Mouse (Mus musculus) midbrain, embryonic 11.5 days (tissue): ENCODE measurements around the gene Ece2. TPM values are rescaled to one million over a fixed set of nuclear protein-coding genes. Genes with fewer than 3 reads are reported as not detected.

Experiments used
- ATAC-seq: fragments of 200-750 bp; cut with Nextera tagmentation; 2 replicates; pipeline ENCODE4 v1.8.0; 2017; ENCODE audit warnings: moderate TSS enrichment, moderate library complexity; ENCODE audit not compliant: low FRiP score
- DNase-seq: peaks from one replicate; pipeline ENCODE4 v3.0.0; 2015; ENCODE audit warnings: low spot score; ENCODE audit errors: missing footprints
- H3K27ac ChIP-seq: fragments of 300-500 bp; sonication (generic); 2 replicates; pipeline ENCODE4 v1.5.1; 2014; ENCODE audit warnings: low read depth, low read length
- H3K27me3 ChIP-seq: fragments of 300-500 bp; sonication (generic); 2 replicates; pipeline ENCODE4 v1.6.1; 2014; ENCODE audit warnings: mild to moderate bottlenecking, low read length, moderate library complexity, mixed read lengths; ENCODE audit not compliant: control insufficient read depth, insufficient read depth
- H3K36me3 ChIP-seq: fragments of 300-500 bp; sonication (generic); 2 replicates; pipeline ENCODE4 v1.6.1; 2014; ENCODE audit warnings: mild to moderate bottlenecking, low read length, moderate library complexity, mixed read lengths; ENCODE audit not compliant: control insufficient read depth, insufficient read depth
- H3K4me1 ChIP-seq: fragments of 300-500 bp; sonication (generic); 2 replicates; pipeline ENCODE4 v1.6.1; 2014; ENCODE audit warnings: low read length; ENCODE audit not compliant: control insufficient read depth, insufficient read depth
- H3K4me2 ChIP-seq: fragments of 300-500 bp; sonication (generic); 2 replicates; pipeline ENCODE4 v1.6.1; 2014; ENCODE audit warnings: mild to moderate bottlenecking, moderate library complexity
- H3K4me3 ChIP-seq: fragments of 300-500 bp; sonication (generic); 2 replicates; pipeline ENCODE4 v1.5.1; 2014; ENCODE audit warnings: low read depth, low read length
- H3K9ac ChIP-seq: fragments of 300-500 bp; sonication (generic); 2 replicates; pipeline ENCODE4 v1.6.1; 2014; ENCODE audit warnings: low read length
- H3K9me3 ChIP-seq: fragments of 300-500 bp; sonication (generic); 2 replicates; pipeline ENCODE4 v1.6.1; 2016; ENCODE audit warnings: low read length; ENCODE audit not compliant: control insufficient read depth
- WGBS: fragments of 180-500 bp; shearing (Covaris S2); extraction: QIAGEN DNeasy Blood & Tissue Kit; methylation state at CpG from one replicate; pipeline ENCODE4 v1.1.7; 2014; 5-methylcytosine and 5-hydroxymethylcytosine counted together
- polyA plus RNA-seq: library from polyadenylated mRNA; unstranded; fragments of >200 nt; fragmentation: Nextera tagmentation; extraction: Ambion mirVana; gene quantifications from 2 replicates; pipeline ENCODE4 v1.2.1, GENCODE M21; 2014

The Ece2 gene
- polyA plus RNA-seq: 2.5 and 4.0 TPM in 2 replicates

- H3K4me1 ChIP-seq: peaks cover 4% of the 10 kb centered on the region; the same call in 1 of the 2 replicates
Measured at GRCm38 (mm10) chr16:20629731-20630634, at the start of gene Ece2. Gene Ece2, plus strand, starts transcription at chr16:20629828.

GRCm38 (mm10) chr16:20589366-20589938, 40.2 kb upstream of the Ece2 start, which contains the start of gene Vwa5b2:
Gene Vwa5b2, plus strand, starts transcription at chr16:20589471.
- Histone ChIP-seq H3K4me2 (peak within 1 kb of the TSS; percentile 87), H3K27me3 (peaks cover 43% of the 10 kb centered on the region), H3K36me3 (no peaks in the 10 kb centered on the region), H3K9ac (peak within 1 kb of the TSS; percentile 50), H3K4me1 (peaks cover 13% of the 10 kb centered on the region), H3K4me3 (peak within 1 kb of the TSS; percentile 50), H3K9me3 (no peaks in the 10 kb centered on the region), H3K27ac (no peak within 1 kb of the TSS)
- peak; percentile 74 for ATAC-seq
- no peak for DNase-seq
- WGBS: 1% methylated on average over 24 of the region's 24 CpGs

More at GRCm38 (mm10) chr16:20629731-20630634, at the start of gene Ece2:
- Histone ChIP-seq H3K4me3 (peak within 1 kb of the TSS; percentile 56), H3K9ac (peak within 1 kb of the TSS; percentile 80), H3K27me3 (peaks cover 6% of the 10 kb centered on the region; the same call in 1 of the 2 replicates), H3K27ac (no peak within 1 kb of the TSS; the same call in 1 of the 2 replicates), H3K9me3 (no peaks in the 10 kb centered on the region), H3K4me2 (peak within 1 kb of the TSS; percentile 89), H3K36me3 (no peaks in the 10 kb centered on the region)
- 8% methylated on average over 54 of the region's 54 CpGs for WGBS
- DNase-seq (peak; percentile 95), ATAC-seq (peak; percentile 83)

- Histone ChIP-seq H3K9me3 (no peaks in the 10 kb centered on the region), H3K4me3 (peak overlapping the region; percentile 50), H3K27ac (no peak overlapping the region), H3K9ac (peak overlapping the region; percentile 50), H3K4me2 (peak overlapping the region; percentile 87), H3K27me3 (peaks cover 43% of the 10 kb centered on the region), H3K36me3 (no peaks in the 10 kb centered on the region), H3K4me1 (peaks cover 13% of the 10 kb centered on the region)
- 1% methylated on average over 39 of the region's 39 CpGs for WGBS
- DNase-seq: peak; percentile 95
- peak; percentile 83 for ATAC-seq
Measured at GRCm38 (mm10) chr16:20589939-20590679, 39.5 kb upstream of the Ece2 start.

DNA sequence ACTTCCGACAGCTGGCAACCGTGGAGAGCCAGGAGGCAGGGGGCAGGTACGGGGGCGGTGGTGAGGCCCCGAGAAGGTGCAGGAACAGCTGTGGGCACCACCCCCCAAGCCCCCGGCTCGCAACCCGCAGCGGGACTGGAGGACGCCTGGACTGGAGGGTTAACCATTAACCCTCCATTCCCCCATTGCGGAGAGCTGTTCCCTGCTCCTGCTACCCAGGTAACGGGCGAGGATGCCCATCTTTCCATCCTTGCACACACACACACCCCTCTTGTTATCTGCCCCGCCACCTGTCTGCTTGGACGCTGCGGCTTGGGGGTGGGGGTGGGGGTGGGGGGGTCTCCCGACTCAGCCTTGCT, 39.0 kb upstream of the Ece2 start:
- WGBS: 2% methylated on average over 16 of the region's 17 CpGs
- H3K9ac ChIP-seq: no peak overlapping the region
- H3K4me3 ChIP-seq: peak overlapping the region; percentile 50
- no peak overlapping the region for H3K27ac ChIP-seq
- ATAC-seq: no peak
- peak overlapping the region; percentile 87 for H3K4me2 ChIP-seq
- no peaks in the 10 kb centered on the region for H3K36me3 ChIP-seq
- peak; percentile 86 for DNase-seq
- no peaks in the 10 kb centered on the region for H3K9me3 ChIP-seq
- peaks cover 13% of the 10 kb centered on the region for H3K4me1 ChIP-seq
- H3K27me3 ChIP-seq: peaks cover 43% of the 10 kb centered on the region

DNA sequence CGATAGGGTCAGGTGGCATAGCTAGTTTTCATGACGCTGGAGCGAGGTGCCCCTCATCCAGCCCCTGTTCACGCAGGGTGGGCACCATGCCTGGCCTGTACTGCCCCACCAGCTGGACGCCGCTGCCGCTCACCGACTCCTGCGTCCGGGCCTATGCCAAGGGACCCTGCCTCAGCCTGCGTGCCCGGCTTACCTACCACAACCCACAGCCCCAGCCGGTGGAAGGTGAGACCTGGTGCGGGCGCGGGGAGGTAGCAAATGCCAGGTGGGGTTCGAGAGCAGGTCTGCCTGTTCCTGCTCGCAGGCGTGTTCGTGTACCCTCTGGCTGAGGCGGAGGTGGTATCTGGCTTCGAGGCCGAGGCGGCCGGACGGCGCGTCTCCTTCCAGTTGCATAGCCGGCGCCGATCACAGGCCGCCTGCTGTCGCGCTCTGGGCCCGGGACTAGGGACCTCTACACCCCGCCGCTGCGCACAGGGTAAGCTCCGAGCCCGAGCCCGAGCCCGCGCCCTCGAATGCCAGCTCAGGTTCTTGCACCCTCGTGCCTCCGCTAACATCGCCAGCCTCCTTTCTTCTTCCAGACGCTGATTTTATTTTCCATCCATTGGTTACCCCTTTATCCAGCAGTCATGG, 38.4 kb upstream of the Ece2 start:
- ATAC-seq: no peak
- DNase-seq: peak; percentile 85
- H3K9ac ChIP-seq: no peak overlapping the region

DNA sequence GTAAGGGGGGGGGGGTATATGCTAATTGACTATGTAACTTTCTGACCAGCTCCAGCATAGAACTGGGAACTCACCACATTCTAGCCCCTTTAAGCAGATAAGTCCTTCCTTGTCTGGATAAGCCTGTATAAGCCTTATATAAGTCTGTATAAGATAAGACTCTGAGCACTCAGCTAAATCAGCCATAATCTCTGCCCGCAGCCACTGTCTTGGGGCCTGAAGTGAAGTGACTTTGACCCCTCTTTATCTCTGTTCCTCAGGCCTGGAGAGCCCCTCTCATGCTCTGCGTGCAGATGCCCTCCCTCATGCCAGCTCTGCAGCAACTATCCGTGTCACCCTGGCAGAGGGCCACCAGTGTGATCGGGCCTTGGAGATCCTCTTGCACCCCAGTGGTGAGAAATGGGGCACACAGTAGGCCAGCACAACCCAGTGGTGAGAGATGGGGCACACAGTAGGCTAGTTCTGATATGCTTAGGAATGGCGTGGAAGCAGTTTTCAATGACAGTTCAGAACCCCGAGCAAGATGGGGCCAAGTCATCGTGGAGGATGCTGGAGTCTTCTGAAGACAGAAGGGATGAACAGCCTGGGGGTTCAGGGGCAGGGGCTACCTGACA, 34.5 kb upstream of the Ece2 start:
- Histone ChIP-seq H3K4me2 (no peak overlapping the region), H3K27ac (no peak overlapping the region), H3K9me3 (no peaks in the 10 kb centered on the region), H3K4me1 (peaks cover 9% of the 10 kb centered on the region), H3K36me3 (no peaks in the 10 kb centered on the region), H3K27me3 (peaks cover 28% of the 10 kb centered on the region), H3K9ac (no peak overlapping the region), H3K4me3 (no peak overlapping the region)
- ATAC-seq (no peak), DNase-seq (no peak)
- 88% methylated on average over 7 of the region's 7 CpGs for WGBS

More for the DNA sequence above, 38.4 kb upstream of the Ece2 start:
- H3K27me3 ChIP-seq: peaks cover 43% of the 10 kb centered on the region
- no peak overlapping the region for H3K27ac ChIP-seq
- 4% methylated on average over 48 of the region's 48 CpGs for WGBS
- H3K4me2 ChIP-seq: peak overlapping the region; percentile 87; the same call in 1 of the 2 replicates
- H3K4me3 ChIP-seq: peak overlapping the region; percentile 50
- peaks cover 13% of the 10 kb centered on the region for H3K4me1 ChIP-seq
- no peaks in the 10 kb centered on the region for H3K36me3 ChIP-seq
- no peaks in the 10 kb centered on the region for H3K9me3 ChIP-seq

- WGBS: 87% methylated on average over 4 of the region's 4 CpGs
- Histone ChIP-seq H3K27me3 (peaks cover 22% of the 10 kb centered on the region), H3K27ac (no peak overlapping the region)
Measured at GRCm38 (mm10) chr16:20595737-20596136, 33.9 kb upstream of the Ece2 start.

DNA sequence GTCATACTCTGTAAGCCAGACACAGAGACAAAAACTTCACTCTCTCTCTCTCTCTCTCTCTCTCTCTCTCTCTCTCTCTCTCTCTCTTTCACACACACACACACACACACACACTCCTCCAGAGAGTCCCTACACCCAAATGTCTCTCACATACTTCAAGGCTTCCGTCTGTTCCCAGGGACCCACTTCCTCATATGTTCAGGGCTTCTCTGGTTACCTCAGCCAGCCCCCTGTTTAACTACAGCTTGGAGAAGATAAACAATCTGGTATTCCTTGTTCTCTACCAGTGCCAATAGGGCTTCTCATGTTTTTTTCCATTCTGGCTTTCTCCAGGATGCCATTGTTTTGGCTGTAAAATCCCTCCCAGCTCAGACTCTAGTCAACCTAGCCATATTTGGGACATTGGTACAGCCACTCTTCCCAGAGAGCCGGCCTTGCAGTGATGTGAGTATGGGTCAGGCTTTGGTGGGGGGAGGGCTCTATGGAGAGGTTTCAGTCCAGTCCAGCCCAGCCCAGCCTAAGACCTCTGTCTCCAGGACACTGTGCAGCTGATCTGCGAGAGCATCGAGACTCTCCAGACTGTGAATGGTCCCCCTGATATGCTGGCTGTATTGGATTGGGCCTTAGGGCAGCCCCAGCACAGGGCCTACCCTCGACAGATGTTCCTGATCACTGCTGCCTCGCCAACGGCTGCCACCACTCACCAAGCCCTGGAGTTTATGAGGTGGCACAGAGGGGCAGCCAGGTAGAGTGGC, 32.8 kb upstream of the Ece2 start:
- no peak for DNase-seq
- Histone ChIP-seq H3K36me3 (no peaks in the 10 kb centered on the region), H3K4me1 (no peaks in the 10 kb centered on the region), H3K9ac (no peak overlapping the region), H3K9me3 (no peaks in the 10 kb centered on the region), H3K27ac (no peak overlapping the region), H3K4me3 (no peak overlapping the region), H3K27me3 (peaks cover 11% of the 10 kb centered on the region), H3K4me2 (no peak overlapping the region)
- 80% methylated on average over 7 of the region's 7 CpGs for WGBS
- no peak for ATAC-seq

More at GRCm38 (mm10) chr16:20595737-20596136, 33.9 kb upstream of the Ece2 start:
- ATAC-seq (no peak), DNase-seq (no peak)
- H3K9me3 ChIP-seq: no peaks in the 10 kb centered on the region
- H3K36me3 ChIP-seq: no peaks in the 10 kb centered on the region
- H3K9ac ChIP-seq: no peak overlapping the region
- H3K4me1 ChIP-seq: peaks cover 4% of the 10 kb centered on the region; the same call in 1 of the 2 replicates
- no peak overlapping the region for H3K4me3 ChIP-seq
- no peak overlapping the region for H3K4me2 ChIP-seq
